Mouse (Mus musculus): ENCODE measurements around the gene Apba2.

DNA sequence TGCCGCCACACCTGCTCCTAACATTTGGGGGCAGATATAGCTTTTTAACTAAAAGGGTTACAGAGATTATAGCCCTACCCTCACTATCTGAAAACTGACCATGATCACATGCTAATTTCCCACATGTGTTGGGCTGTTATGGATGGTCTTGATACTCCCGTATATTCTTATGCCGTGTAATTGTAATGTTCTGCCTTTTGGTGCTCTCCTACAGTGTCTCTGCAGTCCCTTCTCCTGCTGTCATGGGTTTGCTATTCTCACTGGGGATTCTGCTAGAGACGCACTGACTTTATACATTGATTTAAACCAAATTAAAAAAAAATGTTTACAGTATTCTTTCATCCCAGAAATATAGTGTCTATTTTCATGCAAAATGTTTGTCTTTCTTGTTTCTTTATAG lies 157.4 kb downstream of the Apba2 start:
- TF ChIP-seq GATA1 (IDR thresholded peaks at IDR 0.05; ENCODE audit: borderline replicate concordance, low read length) (no peak), FLI1 (IDR thresholded peaks at IDR 0.05; ENCODE audit: low read length) (no peak)
